Mouse (Mus musculus) gastrocnemius, adult 2 months (tissue): ENCODE data around the gene Slc6a21. TPM values are rescaled to one million over a fixed set of nuclear protein-coding genes. Genes with fewer than 3 reads are reported as not detected.

Source experiments
- DNase-seq: peaks from one replicate; pipeline ENCODE4 v3.0.0; 2022
- H3K27ac ChIP-seq: fragments of 200-600 bp; 2 replicates; pipeline ENCODE4 v1.8.1; 2022; ENCODE audit warnings: mild to moderate bottlenecking
- H3K4me3 ChIP-seq: fragments of 200-600 bp; 2 replicates; pipeline ENCODE4 v1.8.1; 2022; ENCODE audit warnings: mild to moderate bottlenecking, moderate library complexity
- CTCF ChIP-seq: fragments of 200-600 bp; IDR thresholded peaks from 2 replicates; pipeline ENCODE4 v1.8.1; 2022; ENCODE audit warnings: antibody characterized with exemption, mild to moderate bottlenecking, moderate library complexity
- intact Hi-C: fragments of 180-260 bp; cut with DNase I; formaldehyde crosslinking; loops from one replicate; pipeline ENCODE4 v1.15.1; 2025
- total RNA-seq, 2 experiments: library from RNA; stranded (reverse); gene quantifications; 2 replicates each; pipeline ENCODE4 v1.2.3; 2021

Gene Slc6a21
- total RNA-seq, 2 experiments from 2014 or later = not detected

DNA sequence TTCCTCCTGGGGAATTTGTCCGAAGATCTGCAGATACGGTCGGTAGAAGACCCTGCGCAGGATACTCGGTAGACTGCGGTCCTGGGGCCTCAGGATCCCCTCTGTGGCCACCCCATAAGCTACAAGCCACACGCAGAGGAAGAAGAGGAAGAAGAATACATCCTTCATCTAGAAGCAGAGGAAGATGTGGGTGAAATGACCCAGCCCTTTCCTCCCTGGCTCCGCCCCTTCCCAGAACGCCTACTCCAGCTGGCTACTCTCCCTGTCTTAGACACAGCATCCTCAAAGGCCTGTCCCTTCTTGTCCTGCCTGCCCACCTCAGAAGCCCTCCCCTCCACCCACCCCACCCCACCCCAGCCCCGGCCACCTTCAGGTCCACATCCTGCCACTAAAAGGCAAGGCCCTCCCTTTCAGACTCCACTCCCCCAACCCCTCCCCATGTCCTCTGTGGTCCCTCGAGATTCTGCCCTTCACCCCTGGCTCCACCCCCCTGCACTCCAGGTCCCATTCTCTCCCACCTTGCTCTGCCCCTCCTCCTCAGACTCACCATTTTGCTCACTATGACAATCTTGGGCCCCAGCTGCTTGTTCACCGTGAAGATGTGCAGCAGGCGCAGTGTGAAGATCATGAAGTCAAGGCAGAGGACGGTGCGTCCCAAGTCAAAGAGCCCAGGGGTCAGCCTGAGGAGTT lies 31.4 kb downstream of the Slc6a21 start:
- Histone ChIP-seq H3K4me3 (peak overlapping the region; percentile 30; the same call in 1 of the 2 replicates), H3K27ac (no peak overlapping the region)
- intact Hi-C loops = loop anchor here (2.0 to 5.0 kb wide), 2 partner anchors 32 to 84 kb away; no protein-coding TSS in a partner anchor
- TF ChIP-seq CTCF = no peak
- no peak for DNase-seq

DNA sequence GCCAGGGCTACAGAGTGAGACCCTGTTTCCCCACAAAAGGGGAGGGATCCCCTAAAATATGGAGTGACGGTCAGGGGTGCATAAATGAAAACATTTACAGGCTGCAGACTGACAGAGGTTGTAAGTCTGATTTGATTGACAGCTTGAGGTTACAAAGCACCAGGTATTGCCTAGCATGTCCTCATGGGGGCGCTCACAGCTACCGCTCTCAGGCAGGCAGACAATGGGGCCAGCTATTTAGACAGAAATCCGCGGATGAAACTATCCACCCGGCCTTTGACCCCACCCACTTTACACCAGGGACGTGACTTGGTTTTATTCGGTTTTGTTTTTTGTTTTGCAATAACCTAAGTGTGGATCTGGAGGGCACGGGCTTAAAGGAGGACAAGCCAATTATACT lies 32.1 kb downstream of the Slc6a21 start:
- peak; percentile 75 for DNase-seq
- TF ChIP-seq CTCF = peak; percentile 78
- H3K4me3 ChIP-seq = no peak overlapping the region
- no peak overlapping the region for H3K27ac ChIP-seq
- intact Hi-C loops = loop anchor here (2.0 to 5.0 kb wide), 2 partner anchors 31 to 83 kb away; no protein-coding TSS in a partner anchor

DNA sequence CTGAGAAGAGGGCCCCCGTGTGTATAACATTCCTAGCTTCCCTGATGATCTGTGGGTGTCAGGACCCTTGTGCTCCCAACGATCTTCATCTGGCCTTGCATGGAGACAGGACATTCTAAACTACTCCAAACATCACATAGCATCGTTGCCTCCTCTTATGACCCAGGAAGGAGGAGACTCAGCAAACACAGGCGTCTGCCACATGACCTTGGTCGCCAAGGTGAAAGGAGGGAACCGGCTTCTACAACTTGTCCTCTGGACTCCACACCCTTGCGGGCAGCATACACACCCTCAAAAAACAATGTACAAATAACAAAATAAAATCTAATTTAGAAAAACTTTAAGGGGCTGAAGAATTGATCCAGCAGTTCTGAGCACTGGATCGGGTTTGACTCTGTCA lies 34.7 kb downstream of the Slc6a21 start:
- intact Hi-C loops = no loop called here
- no peak overlapping the region for H3K4me3 ChIP-seq
- peak overlapping the region; percentile 16; the same call in 1 of the 2 replicates for H3K27ac ChIP-seq
- no peak for TF ChIP-seq CTCF
- no peak for DNase-seq

DNA sequence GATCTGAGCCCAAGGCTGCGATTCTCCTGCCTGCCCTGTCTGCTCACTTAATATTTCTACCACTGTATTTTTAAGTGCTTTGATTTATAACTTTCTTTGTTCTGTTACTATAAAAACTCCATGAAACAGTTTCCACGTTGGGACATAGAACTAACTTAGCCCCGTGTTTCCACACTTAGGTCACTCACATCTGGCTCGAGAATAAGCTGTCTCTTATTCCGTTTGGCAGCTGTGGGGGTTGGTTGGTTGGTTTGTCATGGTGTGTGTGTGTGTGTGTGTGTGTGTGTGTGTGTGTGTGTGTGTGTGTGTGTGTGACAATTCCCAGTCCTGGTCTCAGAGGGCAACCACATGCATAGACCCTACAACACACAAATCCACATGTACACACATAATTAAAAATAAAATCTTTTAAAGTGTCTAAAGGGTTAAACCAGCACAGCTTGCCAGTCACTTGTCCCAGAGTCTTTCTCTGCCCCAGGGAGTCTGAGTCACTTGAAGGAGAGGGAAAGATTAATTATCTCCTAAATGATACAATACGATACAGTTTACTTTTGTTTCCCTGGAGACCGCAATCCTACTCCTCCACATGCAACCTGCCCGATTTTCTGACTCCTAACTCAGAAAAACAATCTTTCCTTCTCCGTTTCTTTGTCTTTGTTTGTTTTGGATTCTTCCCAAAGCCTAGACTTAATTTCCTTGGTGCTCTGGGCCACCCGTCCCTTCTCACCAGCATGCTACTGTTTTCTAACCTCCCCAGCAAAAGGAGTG lies 35.6 kb downstream of the Slc6a21 start:
- intact Hi-C loops = no loop called here
- Histone ChIP-seq H3K27ac (peak overlapping the region; percentile 58), H3K4me3 (peak overlapping the region; percentile 24)
- no peak for TF ChIP-seq CTCF
- DNase-seq = no peak

DNA sequence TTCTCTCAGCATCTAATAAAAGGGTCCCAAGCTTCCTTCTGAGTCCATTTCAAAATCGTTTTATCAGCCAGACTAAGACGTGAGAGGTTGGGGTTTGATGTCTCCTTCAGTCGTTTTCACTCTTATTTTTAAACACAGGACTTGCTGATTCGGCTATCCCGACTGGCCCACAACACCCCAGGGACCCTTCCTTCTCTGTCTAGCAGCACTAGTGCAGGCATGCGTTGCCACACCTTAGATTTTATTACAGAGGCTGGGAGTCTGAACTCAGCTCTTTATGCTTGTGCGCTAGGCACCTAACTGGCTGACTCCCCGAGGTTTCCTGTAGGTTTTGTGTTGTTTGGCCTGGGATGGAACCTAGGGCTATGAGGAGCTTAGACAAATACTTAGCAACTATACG lies 36.2 kb downstream of the Slc6a21 start:
- DNase-seq = no peak
- H3K27ac ChIP-seq = peak overlapping the region; percentile 58
- intact Hi-C loops = no loop called here
- peak overlapping the region; percentile 24 for H3K4me3 ChIP-seq
- no peak for TF ChIP-seq CTCF

DNA sequence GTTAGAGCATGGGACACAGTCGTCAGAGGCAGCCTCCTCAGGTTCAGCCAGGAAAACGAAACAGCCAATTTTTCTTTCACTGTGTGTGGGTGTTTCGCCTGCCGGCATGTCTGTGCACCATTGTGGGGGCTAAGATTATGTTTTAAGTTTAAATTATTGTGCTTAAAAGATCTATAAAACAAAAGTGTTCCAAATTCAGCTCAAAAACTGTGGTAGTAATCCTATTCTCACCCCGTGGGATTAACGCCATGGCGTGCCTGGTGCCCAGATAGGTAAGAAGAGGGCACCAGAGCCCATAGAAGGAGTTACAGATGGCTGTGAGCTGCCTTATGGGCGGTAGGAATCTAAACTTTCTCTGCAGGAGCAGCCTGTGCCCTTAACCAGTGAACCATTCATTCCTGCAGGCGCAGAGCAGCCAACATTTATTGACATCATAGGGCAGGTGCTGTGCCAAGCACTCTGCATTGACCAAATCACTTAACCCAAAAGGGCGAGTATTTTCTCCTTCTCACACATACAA lies 37.9 kb downstream of the Slc6a21 start:
- no peak for TF ChIP-seq CTCF
- no peak overlapping the region for H3K27ac ChIP-seq
- no peak overlapping the region for H3K4me3 ChIP-seq
- DNase-seq = no peak
- intact Hi-C loops = no loop called here

DNA sequence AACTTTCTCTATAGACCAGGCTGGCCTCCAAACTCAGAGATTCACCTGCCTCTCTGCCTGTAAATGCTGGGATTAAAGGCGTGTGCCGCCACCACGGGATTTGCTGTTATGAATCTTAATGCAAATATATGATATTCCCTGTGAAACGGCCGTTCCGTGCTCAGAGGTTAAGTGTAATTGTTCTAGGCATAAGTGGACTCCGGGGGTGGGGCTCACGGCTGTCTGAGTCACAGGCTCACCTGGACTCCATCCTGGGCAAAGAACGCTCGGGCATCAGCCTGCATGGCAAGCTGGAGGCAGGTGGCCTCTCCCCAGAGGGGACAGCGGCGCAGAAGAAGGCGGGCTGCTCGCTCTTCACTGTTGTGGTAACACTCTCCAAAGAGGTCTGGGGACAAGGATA lies 39.2 kb downstream of the Slc6a21 start:
- intact Hi-C loops = no loop called here
- DNase-seq = no peak

DNA sequence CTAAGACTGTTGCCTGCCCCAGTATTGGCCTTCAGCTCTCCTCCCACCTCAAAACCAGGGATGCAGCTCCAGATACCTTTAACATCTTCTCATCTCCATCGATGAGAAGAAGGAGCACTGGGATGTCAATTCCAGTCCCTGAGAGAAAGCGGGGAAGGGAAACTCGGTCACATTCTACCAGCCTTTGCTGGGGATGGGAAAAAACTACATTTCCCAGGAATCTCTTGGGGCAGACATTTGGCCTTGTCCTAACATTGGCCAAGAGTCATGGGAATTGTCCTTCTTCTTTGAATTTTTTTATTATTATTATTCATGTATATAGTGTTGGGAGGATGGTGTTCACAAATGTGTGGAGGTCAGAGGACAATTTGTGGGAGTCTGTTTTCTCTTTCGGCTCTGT lies 44.9 kb downstream of the Slc6a21 start:
- no peak for TF ChIP-seq CTCF
- intact Hi-C loops = no loop called here
- Histone ChIP-seq H3K4me3 (no peak overlapping the region), H3K27ac (no peak overlapping the region)
- no peak for DNase-seq

More for the DNA sequence above, 39.2 kb downstream of the Slc6a21 start:
- Histone ChIP-seq H3K27ac (no peak overlapping the region), H3K4me3 (no peak overlapping the region)
- TF ChIP-seq CTCF = no peak

DNA sequence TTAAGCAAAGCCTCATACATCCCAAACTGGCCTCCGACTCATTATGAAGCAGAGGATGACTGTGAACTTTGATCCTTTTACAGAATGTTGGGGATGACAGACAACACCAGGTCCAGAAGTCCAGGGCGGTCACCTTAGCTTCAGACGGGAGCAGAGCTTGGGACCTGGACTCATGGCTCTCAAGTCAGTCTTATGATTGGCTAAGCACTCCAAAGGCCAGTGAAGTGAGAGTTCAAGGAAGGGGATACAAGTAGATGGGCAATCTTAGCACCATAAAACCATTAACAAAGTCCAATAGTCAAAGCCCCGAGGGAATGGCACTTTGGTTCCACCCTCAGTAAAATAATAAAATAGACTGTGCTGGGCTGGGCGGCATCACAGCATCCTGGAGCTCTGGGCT lies 45.8 kb downstream of the Slc6a21 start:
- TF ChIP-seq CTCF = no peak
- Histone ChIP-seq H3K27ac (no peak overlapping the region), H3K4me3 (no peak overlapping the region)
- no peak for DNase-seq
- intact Hi-C loops = no loop called here

DNA sequence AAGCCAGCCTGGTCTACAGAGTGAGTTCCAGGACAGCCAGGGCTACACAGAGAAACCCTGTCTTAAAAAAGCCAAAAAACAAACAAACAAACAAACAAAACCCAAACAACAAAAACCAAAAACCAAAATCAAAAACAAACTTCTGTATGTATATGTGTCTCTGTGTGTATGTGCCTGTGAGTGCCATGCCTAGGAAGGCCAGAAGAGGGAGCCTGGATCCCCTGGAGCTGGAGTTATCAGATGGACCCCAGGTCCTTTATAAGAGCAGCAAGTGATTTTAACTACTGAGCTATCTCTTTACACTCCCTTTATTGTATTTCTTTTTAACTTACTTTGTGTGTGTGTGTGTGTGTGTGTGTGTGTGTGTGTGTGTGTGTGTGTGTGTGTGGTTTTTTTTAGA lies 48.5 kb downstream of the Slc6a21 start:
- intact Hi-C loops = no loop called here
- TF ChIP-seq CTCF = peak; percentile 36
- DNase-seq = no peak
- Histone ChIP-seq H3K4me3 (no peak overlapping the region), H3K27ac (no peak overlapping the region)

DNA sequence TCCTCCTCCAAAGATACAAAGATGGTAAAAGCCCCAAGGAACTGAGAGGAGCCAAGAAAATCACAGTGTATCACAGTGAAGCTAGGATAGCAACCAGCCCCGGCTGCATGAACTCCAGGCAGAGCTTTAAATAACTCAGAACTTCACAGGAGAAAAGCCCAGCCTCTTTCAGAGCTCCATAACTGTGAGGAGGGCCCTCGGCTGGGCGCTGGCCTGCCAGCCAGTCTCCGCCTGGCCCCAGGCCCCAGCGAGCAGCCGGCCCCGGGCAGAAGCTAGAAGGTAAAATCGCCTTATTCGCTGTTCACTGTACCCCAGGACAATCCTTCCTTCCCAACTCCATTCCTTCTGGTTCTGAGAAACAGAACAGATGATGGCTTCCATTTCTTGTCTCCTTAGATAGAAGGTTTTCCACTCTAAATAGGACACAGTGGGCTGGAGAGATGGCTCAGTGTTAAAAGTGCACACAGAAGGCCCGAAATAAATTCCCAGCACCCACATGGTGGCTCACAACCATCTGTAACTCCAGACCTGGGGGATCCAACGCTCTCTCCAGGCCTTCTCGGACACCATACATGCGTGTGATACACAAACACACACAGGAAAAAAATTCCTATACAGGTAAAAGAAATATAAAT lies 51.6 kb downstream of the Slc6a21 start:
- H3K4me3 ChIP-seq = peak overlapping the region; percentile 45
- intact Hi-C loops = no loop called here
- peak overlapping the region; percentile 86 for H3K27ac ChIP-seq

DNA sequence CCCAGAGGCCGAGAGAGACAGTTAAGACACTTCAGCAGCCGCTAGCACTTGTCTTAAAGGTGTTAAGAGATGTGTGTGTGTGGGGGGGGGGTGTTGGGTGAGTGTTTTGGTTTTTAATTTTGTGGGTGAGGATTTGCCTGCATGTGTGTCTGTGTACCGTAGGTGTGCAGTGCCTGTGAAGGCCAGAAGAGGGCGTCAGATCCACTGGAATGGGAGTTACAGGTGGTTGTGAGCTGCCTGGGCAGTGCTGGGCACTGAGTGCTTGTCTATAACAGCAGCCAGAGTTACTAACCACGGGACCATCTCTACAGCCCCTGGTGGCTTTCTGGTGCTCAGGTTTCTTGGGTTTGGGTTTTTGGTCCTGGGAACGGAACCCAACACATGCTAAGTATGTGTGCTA lies 54.2 kb downstream of the Slc6a21 start:
- peak; percentile 29; the same call in 1 of the 2 replicates for TF ChIP-seq CTCF
- Histone ChIP-seq H3K4me3 (no peak overlapping the region), H3K27ac (peak overlapping the region; percentile 99; the same call in 1 of the 2 replicates)
- no peak for DNase-seq
- intact Hi-C loops = no loop called here

More for the DNA sequence above, 51.6 kb downstream of the Slc6a21 start:
- no peak for TF ChIP-seq CTCF
- DNase-seq = peak; percentile 72
